13 mouse cellular contexts compared by ENCODE assay signal in the genomic region with DNA sequence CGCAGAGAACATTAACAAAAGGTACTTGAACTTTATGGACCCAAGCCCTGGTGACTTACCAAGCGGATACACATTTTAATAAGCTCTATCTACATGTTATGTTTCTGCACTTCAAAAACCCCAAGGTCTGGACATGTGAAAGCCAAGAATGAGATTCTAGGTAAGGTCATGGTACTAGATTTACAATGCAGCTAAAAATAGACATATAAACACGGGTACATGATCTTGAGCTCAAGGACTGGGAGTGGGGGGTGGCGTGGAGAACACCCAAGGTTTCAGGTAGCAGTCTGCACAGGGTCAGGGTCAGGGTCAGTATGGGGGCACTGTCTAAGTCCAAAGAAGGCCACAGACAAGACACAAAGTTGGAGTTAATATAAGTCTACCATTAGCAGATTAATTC. TPM values are rescaled to one million over a fixed set of nuclear protein-coding genes. Genes with fewer than 3 reads are reported as not detected.
"Had no signal": no experiment of that assay in that cellular context is flagged by ENCODE, and none has a peak within 500 bp of the region (broad histone marks: within the 10 kb centered on the region; RNA-seq: fewer than 3 reads in every experiment).

No protein-coding gene starts in this region.

- DNase-seq: liver; lung, adult 2 months; lung, postnatal 36 days; right cerebral cortex, adult 18-20 months; right cerebral cortex, postnatal 25 days; thymus, postnatal 4 days had no signal

- H3K9ac ChIP-seq: limb, embryonic 12.5 days; liver, embryonic 15.5 days; midbrain, embryonic 13.5 days had no signal

- H3K27ac ChIP-seq: layer of hippocampus, adult 2 months; limb, embryonic 12.5 days; liver, embryonic 15.5 days; midbrain, embryonic 13.5 days; stomach, postnatal 0 days had no signal

- H3K4me1 ChIP-seq: liver, embryonic 15.5 days; midbrain, embryonic 13.5 days had no signal

- H3K4me3 ChIP-seq: layer of hippocampus, adult 2 months; limb, embryonic 12.5 days; liver, embryonic 15.5 days; midbrain, embryonic 13.5 days had no signal

- H3K27me3 ChIP-seq: limb, embryonic 12.5 days; liver, embryonic 15.5 days; midbrain, embryonic 13.5 days had no signal

- ATAC-seq: lung, postnatal 0 days; midbrain, embryonic 13.5 days had no signal

- H3K4me2 ChIP-seq: limb, embryonic 12.5 days; liver, embryonic 15.5 days; midbrain, embryonic 13.5 days had no signal

- H3K9me3 ChIP-seq: limb, embryonic 12.5 days; liver, embryonic 15.5 days; midbrain, embryonic 13.5 days had no signal

RNA-seq across cellular contexts. Expression of a gene that starts 59.9 kb away (rescaled TPM):
- total RNA-seq: megakaryocyte progenitor cell, adult 5-6 weeks had no signal
